Mouse (Mus musculus) testis, adult 2 months (tissue): Measurements from ENCODE around the gene Disp2. TPM values are rescaled to one million over a fixed set of nuclear protein-coding genes. Genes with fewer than 3 reads are reported as not detected.

Source experiments
- H3K27ac ChIP-seq: fragments of 200-500 bp; 2 replicates; pipeline ENCODE4 v1.5.1; 2012; ENCODE audit warnings: low read depth, low read length; ENCODE audit not compliant: control insufficient read depth, insufficient read depth
- H3K27me3 ChIP-seq: fragments of 200-500 bp; 2 replicates; pipeline ENCODE4 v1.6.1; 2012; ENCODE audit warnings: mild to moderate bottlenecking, low read length, moderate library complexity; ENCODE audit not compliant: control insufficient read depth, insufficient read depth
- H3K36me3 ChIP-seq: fragments of 200-500 bp; 2 replicates; pipeline ENCODE4 v1.6.1; 2012; ENCODE audit warnings: mild to moderate bottlenecking, low read length; ENCODE audit not compliant: control insufficient read depth, insufficient read depth
- H3K4me1 ChIP-seq: fragments of 200-500 bp; 2 replicates; pipeline ENCODE4 v1.6.1; 2012; ENCODE audit warnings: low read length; ENCODE audit not compliant: control insufficient read depth, insufficient read depth
- H3K4me3 ChIP-seq: fragments of 200-500 bp; 2 replicates; pipeline ENCODE4 v1.5.1; 2012; ENCODE audit warnings: low read depth, mild to moderate bottlenecking, low read length, moderate library complexity, mixed read lengths; ENCODE audit not compliant: control insufficient read depth
- CTCF ChIP-seq: fragments of 200-500 bp; IDR thresholded peaks from 2 replicates; pipeline ENCODE4 v1.5.1; 2012; ENCODE audit warnings: low read depth, mild to moderate bottlenecking, inconsistent platforms, low read length, moderate library complexity; ENCODE audit not compliant: control insufficient read depth, insufficient read depth, insufficient replicate concordance
- POLR2A ChIP-seq: fragments of 200-500 bp; IDR thresholded peaks from 2 replicates; pipeline ENCODE4 v1.6.1; 2012; ENCODE audit warnings: low read depth, mild to moderate bottlenecking, inconsistent platforms, low read length, moderate library complexity; ENCODE audit not compliant: control insufficient read depth
- polyA plus RNA-seq: library from polyadenylated mRNA; depleted of rRNA; stranded (reverse); fragments of >200 nt; gene quantifications from 2 replicates; pipeline ENCODE4 v1.2.3, GENCODE M21; 2012

The Disp2 gene
- polyA plus RNA-seq, 1 experiment: 0.28 TPM

GRCm38 (mm10) chr2:118805756-118806155 lies 26.2 kb downstream of the Disp2 start:
- H3K4me1 ChIP-seq: no peaks in the 10 kb centered on the region
- H3K36me3 ChIP-seq: no peaks in the 10 kb centered on the region
- no peak overlapping the region for H3K4me3 ChIP-seq
- no peak for TF ChIP-seq CTCF
- TF ChIP-seq POLR2A: no peak
- H3K27me3 ChIP-seq: no peaks in the 10 kb centered on the region
- H3K27ac ChIP-seq: no peak overlapping the region

GRCm38 (mm10) chr2:118806860-118807259 lies 27.3 kb downstream of the Disp2 start:
- Histone ChIP-seq H3K4me3 (no peak overlapping the region), H3K27ac (no peak overlapping the region), H3K4me1 (no peaks in the 10 kb centered on the region), H3K27me3 (no peaks in the 10 kb centered on the region), H3K36me3 (no peaks in the 10 kb centered on the region)
- TF ChIP-seq POLR2A (no peak), CTCF (no peak)

GRCm38 (mm10) chr2:118810861-118811260 lies 31.3 kb downstream of the Disp2 start:
- TF ChIP-seq CTCF (no peak), POLR2A (no peak)
- no peaks in the 10 kb centered on the region for H3K36me3 ChIP-seq
- H3K27me3 ChIP-seq: no peaks in the 10 kb centered on the region
- H3K4me3 ChIP-seq: no peak overlapping the region
- H3K4me1 ChIP-seq: peaks cover 6% of the 10 kb centered on the region
- no peak overlapping the region for H3K27ac ChIP-seq

- Histone ChIP-seq H3K4me3 (no peak overlapping the region), H3K36me3 (no peaks in the 10 kb centered on the region), H3K4me1 (peaks cover 6% of the 10 kb centered on the region), H3K27ac (no peak overlapping the region), H3K27me3 (no peaks in the 10 kb centered on the region)
- TF ChIP-seq CTCF (no peak), POLR2A (no peak)
These were observed 33.2 kb downstream of the Disp2 start for GRCm38 (mm10) chr2:118812724-118813123.

- peak within 1 kb of the TSS; percentile 98 for H3K4me3 ChIP-seq
- peaks cover 6% of the 10 kb centered on the region for H3K4me1 ChIP-seq
- H3K27me3 ChIP-seq: no peaks in the 10 kb centered on the region
- H3K36me3 ChIP-seq: no peaks in the 10 kb centered on the region
- H3K27ac ChIP-seq: peak within 1 kb of the TSS; percentile 60
- TF ChIP-seq POLR2A (peak; percentile 40), CTCF (no peak)
These were observed 34.7 kb downstream of the Disp2 start, which contains the start of gene Knstrn for GRCm38 (mm10) chr2:118813981-118814836. TSS of gene Knstrn (plus strand) at chr2:118814003.

GRCm38 (mm10) chr2:118822800-118823199 lies 43.3 kb downstream of the Disp2 start:
- Histone ChIP-seq H3K27me3 (no peaks in the 10 kb centered on the region), H3K4me1 (no peaks in the 10 kb centered on the region), H3K36me3 (no peaks in the 10 kb centered on the region), H3K27ac (no peak overlapping the region), H3K4me3 (no peak overlapping the region)
- no peak for TF ChIP-seq CTCF
- TF ChIP-seq POLR2A: no peak

- Histone ChIP-seq H3K27me3 (no peaks in the 10 kb centered on the region), H3K27ac (no peak overlapping the region), H3K4me1 (no peaks in the 10 kb centered on the region), H3K4me3 (no peak overlapping the region), H3K36me3 (no peaks in the 10 kb centered on the region)
- TF ChIP-seq POLR2A (no peak), CTCF (no peak)
These were observed 44.9 kb downstream of the Disp2 start for GRCm38 (mm10) chr2:118824396-118824795.
